In the genomic region with DNA sequence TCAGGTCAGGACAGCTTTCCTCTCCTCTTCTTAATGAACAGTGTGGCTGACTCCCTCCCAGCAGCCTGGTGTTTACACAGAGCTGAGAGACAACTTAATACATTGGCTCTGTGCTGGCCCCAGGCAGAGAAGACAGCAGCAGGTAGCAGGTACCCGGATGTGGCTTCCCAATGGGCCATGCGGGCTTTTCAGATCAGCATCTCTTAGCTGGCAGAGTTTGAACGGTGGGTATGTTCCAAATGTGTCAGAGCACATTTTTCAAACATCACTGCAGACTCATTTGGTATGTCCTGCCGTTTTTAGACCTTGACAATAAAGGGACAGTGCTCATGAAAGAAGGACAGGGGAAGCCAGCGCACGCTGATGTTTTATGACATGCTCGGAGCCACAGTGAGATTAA, we compare ENCODE assay signal across 21 mouse cellular contexts.
DNase-seq lines count a peak whose midpoint lies in the region; ATAC-seq and TF ChIP-seq lines count a peak whose summit lies in the region.
"Had no signal": no experiment of that assay in that cellular context is flagged by ENCODE, and none has a peak within 500 bp of the region (broad histone marks: within the 10 kb centered on the region; RNA-seq: fewer than 3 reads in every experiment).

No protein-coding gene starts in this region.

- peaks cover 6% of the 10 kb centered on the region for H3K4me1 ChIP-seq in cerebellum, adult 2 months (ENCODE audit: control insufficient read depth, insufficient read depth, low read length)
- H3K4me1 ChIP-seq: forebrain, embryonic 10.5 days; heart, embryonic 12.5 days; hindbrain, embryonic 15.5 days; limb, embryonic 10.5 days; megakaryocyte, embryonic 14.5 days; neural tube, embryonic 13.5 days had no signal

- no peak overlapping the region for H3K4me3 ChIP-seq in cerebellum, adult 2 months (replicated peaks; ENCODE audit: insufficient read depth, low read depth, low read length)
- H3K4me3 ChIP-seq: forebrain, embryonic 10.5 days; heart, embryonic 12.5 days; hindbrain, embryonic 15.5 days; limb, embryonic 10.5 days; megakaryocyte, embryonic 14.5 days; neural tube, embryonic 13.5 days had no signal

- WGBS in cerebellum, adult 2 months, result 21% methylated on average over 7 of the region's 7 CpGs

- no peak overlapping the region for H3K27ac ChIP-seq in cerebellum, adult 2 months (ENCODE audit: insufficient read depth, low read length)
- H3K27ac ChIP-seq: forebrain, embryonic 10.5 days; hindbrain, embryonic 15.5 days; kidney, postnatal 0 days; limb, embryonic 10.5 days; neural tube, embryonic 13.5 days had no signal

- TF ChIP-seq POLR2A in cerebellum, adult 2 months (IDR thresholded peaks at IDR 0.05; ENCODE audit: borderline replicate concordance, insufficient read depth, low read length), result no peak

- H3K27me3 ChIP-seq in cerebellum, adult 2 months (ENCODE audit: control insufficient read depth, insufficient read depth, low read length), result no peaks in the 10 kb centered on the region
- H3K27me3 ChIP-seq: heart, embryonic 12.5 days; hindbrain, embryonic 15.5 days; megakaryocyte, embryonic 14.5 days; neural tube, embryonic 13.5 days had no signal

- ATAC-seq in megakaryocyte, adult 5-6 weeks (ENCODE audit: poor library complexity, severe bottlenecking), result no peak
- ATAC-seq: intestine, postnatal 0 days; liver, postnatal 0 days had no signal

- TF ChIP-seq CTCF in cerebellum, adult 2 months (IDR thresholded peaks at IDR 0.05; ENCODE audit: borderline replicate concordance, insufficient read depth, low read depth, low read length), result no peak

- peak; percentile 85 for DNase-seq in heart, adult 11 months
- no peak for DNase-seq in heart, postnatal 4 days
- peak; percentile 68 for DNase-seq in brain, adult 2 months (ENCODE audit: low read depth, low spot score)
- peak; percentile 64 to 80 for DNase-seq in cerebellum, adult 2 months
- peak; percentile 69 to 76 for DNase-seq in cerebellum, postnatal 36 days
- no peak for DNase-seq in kidney, adult 18-20 months
- DNase-seq in lung, postnatal 4 days, result no peak
- DNase-seq: heart, postnatal 14 days; liver, postnatal 0 days; lung, postnatal 10 days; right cerebral cortex, postnatal 4 days; thymus, adult 2 months had no signal

Comparison
In these comparisons a context has a peak if more than half of its experiments do, and no peak if none do; other contexts are left out.
1. DNase-seq: peak in heart, adult 11 months (single experiment), brain, adult 2 months (single experiment), cerebellum, adult 2 months (2 of 2) and cerebellum, postnatal 36 days (2 of 2); none in heart, postnatal 4 days (single experiment), kidney, adult 18-20 months (single experiment) and lung, postnatal 4 days (0 of 2).